Mouse (Mus musculus): ENCODE results near the gene Kctd13.

DNA sequence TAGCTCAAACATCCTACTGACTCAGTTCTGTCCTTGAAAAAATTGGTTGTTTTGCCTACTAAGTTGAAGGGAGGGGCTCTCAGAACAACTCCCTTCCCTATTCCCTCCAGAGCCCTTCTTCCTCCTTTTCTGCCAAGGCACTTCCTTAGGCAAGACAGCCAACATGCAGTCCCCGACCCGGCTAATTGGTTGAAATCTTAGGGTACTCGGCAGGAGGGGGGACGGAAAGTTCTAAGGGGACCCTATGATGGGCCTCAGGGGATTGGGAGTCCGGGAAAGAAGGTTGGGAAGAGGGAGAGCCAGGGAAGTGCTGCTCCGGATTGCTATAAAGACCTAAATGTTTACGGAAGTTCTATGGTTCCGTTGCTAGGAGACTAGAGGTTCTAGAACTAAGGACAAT, 46.8 kb downstream of the Kctd13 start:
- TF ChIP-seq CTCF (IDR thresholded peaks at IDR 0.05; ENCODE audit: extremely low read depth, insufficient read length, insufficient replicate concordance, low read depth, low read length) (no peak), POLR2A (IDR thresholded peaks at IDR 0.05; ENCODE audit: low read depth, low read length) (no peak)

Measured in small intestine, adult 2 months (tissue).